Mouse (Mus musculus): Measurements from ENCODE around the gene Optn.

Optn gene

GRCm38 (mm10) chr2:5059997-5060396 lies 3.9 kb downstream of the Optn start:
- DNase-seq: no peak

GRCm38 (mm10) chr2:5058436-5058835 lies 5.4 kb downstream of the Optn start:
- DNase-seq: no peak

- no peak for DNase-seq
Measured at GRCm38 (mm10) chr2:5050562-5050961, 13.3 kb downstream of the Optn start.

- DNase-seq: no peak
Measured at GRCm38 (mm10) chr2:5047016-5047415, 16.8 kb downstream of the Optn start.

GRCm38 (mm10) chr2:5045269-5045965 lies 18.4 kb downstream of the Optn start:
- DNase-seq: no peak

GRCm38 (mm10) chr2:5044321-5044720 lies 19.5 kb downstream of the Optn start:
- no peak for DNase-seq

- no peak for DNase-seq
Measured at GRCm38 (mm10) chr2:5043476-5043761, 20.4 kb downstream of the Optn start.

- DNase-seq: no peak
Measured at GRCm38 (mm10) chr2:5042616-5043475, 21.0 kb downstream of the Optn start.

GRCm38 (mm10) chr2:5041854-5042253 lies 22.0 kb downstream of the Optn start:
- DNase-seq: no peak

GRCm38 (mm10) chr2:5040281-5041161 lies 23.3 kb downstream of the Optn start:
- no peak for DNase-seq

- DNase-seq: no peak
Measured at GRCm38 (mm10) chr2:5039350-5040170, 24.3 kb downstream of the Optn start.

GRCm38 (mm10) chr2:5038320-5038719 lies 25.5 kb downstream of the Optn start:
- DNase-seq: no peak

- DNase-seq: no peak
Measured at GRCm38 (mm10) chr2:5037390-5037789, 26.5 kb downstream of the Optn start.

GRCm38 (mm10) chr2:5036411-5037076 lies 27.3 kb downstream of the Optn start:
- DNase-seq: no peak

- no peak for DNase-seq
Measured at GRCm38 (mm10) chr2:5035241-5035640, 28.6 kb downstream of the Optn start.

- DNase-seq: no peak
Measured at GRCm38 (mm10) chr2:5034801-5035200, 29.1 kb downstream of the Optn start.

- no peak for DNase-seq
Measured at GRCm38 (mm10) chr2:5033546-5034420, 30.1 kb downstream of the Optn start.

- no peak for DNase-seq
Measured at GRCm38 (mm10) chr2:5032665-5033064, 31.2 kb downstream of the Optn start.

GRCm38 (mm10) chr2:5031215-5031614 lies 32.6 kb downstream of the Optn start:
- DNase-seq: no peak

GRCm38 (mm10) chr2:5029808-5030207 lies 34.0 kb downstream of the Optn start:
- DNase-seq: no peak

- DNase-seq: no peak
Measured at GRCm38 (mm10) chr2:5028047-5028446, 35.8 kb downstream of the Optn start.

Measured in thymus, postnatal 4 days (tissue).